Mouse (Mus musculus) naive thymus-derived CD4-positive, alpha-beta T cell, adult 2 months (primary cell): ENCODE results near the gene Slamf9.

ENCODE experiments used
- DNase-seq: peaks from one replicate; pipeline ENCODE4 v3.0.0-alpha.2; 2011; ENCODE audit warnings: low read depth

Gene Slamf9

DNA sequence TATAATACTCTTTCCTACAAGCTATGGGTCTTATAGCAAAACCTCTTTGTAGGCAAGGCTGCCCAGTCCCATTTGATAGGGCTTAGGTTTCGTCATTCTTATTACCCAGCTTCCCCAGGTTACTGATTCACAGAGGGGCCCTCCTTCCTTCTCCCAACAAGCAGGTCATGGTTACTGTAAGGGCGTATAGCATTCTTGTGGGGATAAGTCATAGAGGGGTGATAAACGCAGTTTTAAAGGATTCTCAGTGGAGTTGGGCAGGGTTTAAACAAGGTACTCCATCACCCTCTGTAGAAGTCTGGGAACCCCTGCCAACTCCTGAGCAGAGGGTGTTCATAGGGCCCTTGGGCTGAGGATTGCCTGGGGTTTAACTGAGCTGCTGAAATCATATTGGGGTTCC lies 12.6 kb upstream of the Slamf9 start:
- DNase-seq: no peak

DNA sequence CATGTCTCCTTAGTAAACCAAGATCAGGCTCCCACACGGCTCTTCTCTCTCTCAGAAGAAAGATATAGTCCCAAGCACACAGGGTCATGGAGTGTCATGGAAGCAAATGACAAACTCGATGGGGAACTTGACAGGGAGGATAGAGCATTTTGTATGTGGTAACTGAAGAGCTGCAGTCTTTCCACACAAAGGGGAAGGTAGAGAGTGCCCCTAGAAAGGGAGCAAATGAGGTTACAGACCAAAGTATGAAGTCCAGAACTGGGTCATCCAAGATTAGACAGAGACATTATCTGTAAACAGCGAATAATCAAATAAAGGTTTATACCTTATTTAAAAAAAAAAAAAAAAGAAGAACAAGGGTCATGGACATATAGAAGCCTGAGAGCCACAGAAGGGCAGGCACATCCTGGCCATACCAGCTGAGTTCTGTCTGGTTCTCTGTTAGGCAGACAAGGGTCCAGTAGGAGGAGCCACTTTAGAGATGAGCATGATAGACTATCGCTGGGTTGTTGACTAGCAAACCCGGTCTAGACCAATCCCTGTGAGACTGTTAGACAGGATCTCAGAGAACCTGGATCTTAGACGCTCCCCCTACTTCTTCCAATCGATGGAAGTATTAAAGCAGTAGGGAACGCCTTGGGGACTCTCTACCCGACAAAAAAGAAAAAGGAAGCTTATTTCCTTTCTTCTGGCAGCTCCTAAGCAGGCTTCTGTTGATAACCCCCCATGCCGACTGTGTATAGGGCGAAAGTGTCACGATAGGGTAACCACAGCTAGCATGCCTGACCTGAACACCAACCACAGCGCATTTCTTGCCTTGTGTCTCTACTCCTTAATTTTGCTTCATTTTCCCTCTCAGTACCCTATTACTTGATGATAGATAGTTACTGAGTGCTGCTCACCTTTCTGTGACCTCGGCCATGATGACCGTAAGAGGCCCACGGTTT lies 11.5 kb upstream of the Slamf9 start:
- DNase-seq: no peak

DNA sequence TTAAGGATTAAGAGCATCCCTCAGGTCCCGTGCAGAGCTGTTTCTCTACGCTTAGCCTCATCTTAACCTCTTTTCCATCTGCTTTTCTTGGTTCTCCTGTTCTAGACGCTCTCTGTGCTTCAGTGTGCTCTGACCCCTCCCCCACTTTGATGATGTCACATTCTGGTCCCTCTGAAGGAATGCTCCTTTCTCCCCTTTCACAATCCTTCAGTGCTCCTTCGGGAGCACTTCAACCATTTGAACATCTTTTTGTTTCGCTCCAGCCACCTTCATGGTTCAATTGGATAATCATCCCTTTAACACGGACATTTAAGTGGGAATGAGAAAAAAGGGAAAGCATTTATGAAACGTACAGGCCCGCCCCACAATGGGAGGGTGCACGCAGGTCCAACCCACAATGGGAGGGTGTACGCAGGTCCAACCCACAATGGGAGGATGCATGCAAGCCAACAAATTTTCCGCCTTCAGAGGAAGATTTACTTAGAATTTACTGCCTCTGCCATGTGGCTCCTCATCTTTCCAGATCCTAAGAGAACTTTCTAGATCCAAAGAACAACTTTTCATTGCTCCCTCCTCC lies 6.8 kb upstream of the Slamf9 start:
- no peak for DNase-seq

DNA sequence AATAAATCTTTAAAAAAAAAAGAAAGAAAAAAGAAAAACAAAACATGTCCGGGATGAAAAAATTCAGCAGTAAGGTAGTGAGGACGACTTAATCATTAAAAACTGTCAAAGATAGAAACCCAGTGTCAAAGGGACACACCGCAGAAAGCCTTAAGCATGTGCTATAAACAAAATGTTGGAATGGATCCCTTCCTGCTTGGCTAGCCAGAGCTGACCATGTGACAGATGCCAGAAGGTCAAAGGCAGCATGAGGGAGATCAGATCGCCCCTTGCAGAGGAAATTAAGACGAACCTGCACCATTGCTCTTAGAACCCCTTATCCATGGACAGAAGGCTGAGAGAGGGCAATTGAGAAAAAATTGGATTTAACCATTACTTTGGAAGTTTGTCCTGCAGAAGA lies 5.8 kb upstream of the Slamf9 start:
- no peak for DNase-seq

DNA sequence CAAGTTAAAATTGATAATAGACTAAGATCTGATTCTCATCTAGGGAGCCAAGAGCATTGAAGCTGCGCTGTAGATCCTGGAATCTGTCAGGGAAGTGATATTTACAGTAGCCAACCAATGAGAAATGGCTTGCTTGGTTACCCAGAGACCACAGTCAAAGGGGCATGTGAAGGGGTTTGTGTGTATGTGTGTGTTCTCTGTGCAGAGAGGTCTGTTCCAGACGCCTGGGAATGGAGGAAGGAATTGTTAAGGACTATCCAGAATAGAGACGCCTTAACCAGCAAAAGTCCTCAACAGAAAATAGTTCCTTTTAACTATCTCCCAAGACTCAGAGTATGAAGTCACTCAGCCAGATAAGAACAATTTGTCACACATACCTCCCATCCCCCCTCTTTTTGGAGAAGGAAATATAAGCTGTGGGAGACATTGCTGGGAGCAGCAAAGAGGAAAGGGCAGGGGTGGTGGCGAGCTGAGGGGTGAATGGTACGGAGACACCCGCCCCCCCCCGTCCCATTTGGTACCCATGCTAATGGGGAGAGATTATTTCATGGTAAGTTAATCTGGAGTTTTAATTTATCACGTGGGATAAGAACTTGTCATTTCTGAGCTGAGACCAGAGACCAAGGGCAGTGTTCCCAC lies 5.2 kb upstream of the Slamf9 start:
- DNase-seq: no peak

DNA sequence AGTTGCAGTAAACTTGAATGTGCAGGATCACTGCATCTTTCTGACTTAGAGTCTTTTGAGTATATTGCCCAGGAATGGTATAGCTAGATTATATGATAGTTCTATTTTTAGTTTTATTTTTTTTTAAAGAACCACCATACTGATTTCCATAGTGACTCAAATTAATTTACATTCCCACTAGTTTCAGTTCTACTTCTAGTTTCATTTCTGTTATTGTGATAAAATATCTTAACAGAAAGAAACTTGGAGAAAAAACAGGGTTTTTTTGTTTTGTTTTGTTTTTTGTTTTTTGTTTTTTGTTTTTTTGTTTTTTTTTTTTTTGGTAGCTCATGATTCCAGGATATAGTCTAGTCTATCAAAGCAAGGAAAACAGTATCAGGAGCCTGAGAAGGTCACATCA lies 2.2 kb upstream of the Slamf9 start:
- DNase-seq: no peak

DNA sequence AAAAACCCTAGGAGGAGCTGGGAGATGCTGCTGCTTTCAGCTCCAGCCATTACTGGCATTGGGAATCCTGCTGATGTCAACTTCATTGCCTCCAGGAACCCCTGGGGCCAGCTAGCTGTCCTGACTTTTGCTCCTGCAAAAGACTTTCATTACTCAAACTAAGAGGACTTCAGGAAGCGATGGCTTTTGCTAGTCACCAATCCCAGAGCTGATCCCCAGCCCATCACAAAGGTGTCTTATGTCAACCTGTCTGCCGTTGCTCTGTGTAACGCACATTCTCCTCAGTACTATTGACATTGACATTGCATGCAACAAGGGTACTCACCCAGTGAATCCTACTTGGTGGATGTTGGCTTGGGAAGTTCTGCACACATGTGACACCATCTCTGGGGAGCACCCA lies 962 bp upstream of the Slamf9 start:
- DNase-seq: no peak

DNA sequence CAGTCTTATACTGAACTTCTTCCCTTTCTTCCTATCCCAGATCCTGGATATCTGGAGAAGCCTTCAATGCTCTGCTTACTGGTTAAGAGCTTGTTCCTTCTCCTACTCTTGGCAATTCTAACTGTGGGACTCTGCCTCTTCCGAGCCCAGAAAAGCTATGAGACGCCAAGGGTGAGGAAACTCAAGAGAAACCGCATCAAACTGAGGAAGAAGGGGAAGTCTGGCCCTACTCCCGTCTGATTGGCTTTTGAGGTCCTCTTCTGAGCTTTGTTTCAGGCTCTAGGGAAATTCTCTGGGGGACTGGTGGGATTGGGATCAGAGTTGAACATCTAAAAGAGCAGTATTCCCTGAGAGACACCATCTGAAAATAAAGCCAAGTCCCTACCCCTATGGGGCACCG lies 2.9 kb downstream of the Slamf9 start:
- no peak for DNase-seq

DNA sequence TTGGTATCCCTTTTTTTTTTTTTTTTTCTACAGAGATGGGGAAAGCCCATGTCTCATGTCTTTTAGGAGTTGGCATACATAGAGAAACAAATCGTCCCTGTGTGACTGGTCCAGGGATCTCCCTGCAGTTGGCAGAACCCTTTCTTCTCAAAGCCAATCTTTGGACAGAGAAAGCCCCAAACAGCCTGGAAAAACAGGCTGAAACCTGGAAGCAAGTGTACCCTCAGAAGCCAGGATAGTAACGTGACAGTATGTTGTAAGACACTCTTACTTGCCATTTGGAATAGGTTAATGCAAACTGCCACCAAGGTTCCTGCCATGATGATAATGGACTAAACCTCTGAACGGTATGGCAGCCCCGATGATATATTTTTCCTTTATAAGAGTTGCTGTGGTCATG lies 5.2 kb downstream of the Slamf9 start:
- DNase-seq: no peak

DNA sequence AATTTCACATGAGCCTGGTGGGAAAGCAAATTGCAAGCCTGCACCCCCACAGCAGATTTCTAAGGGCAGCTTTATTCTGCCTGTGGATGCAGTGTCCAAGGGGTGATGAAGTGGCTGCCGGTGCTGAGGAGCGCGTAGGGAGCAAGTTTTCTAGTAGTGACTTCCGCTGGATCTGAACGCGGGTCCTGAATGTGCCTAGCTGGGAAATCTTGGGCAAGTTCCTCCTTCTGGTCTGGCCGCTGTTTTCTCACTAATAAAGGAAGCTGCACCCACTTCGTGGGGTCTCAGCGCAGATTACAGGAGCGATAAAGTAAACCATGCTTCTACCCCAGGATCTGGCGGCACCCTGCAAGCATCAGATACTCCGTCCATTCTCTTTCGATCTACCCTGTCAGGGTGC lies 6.0 kb downstream of the Slamf9 start:
- DNase-seq: no peak

DNA sequence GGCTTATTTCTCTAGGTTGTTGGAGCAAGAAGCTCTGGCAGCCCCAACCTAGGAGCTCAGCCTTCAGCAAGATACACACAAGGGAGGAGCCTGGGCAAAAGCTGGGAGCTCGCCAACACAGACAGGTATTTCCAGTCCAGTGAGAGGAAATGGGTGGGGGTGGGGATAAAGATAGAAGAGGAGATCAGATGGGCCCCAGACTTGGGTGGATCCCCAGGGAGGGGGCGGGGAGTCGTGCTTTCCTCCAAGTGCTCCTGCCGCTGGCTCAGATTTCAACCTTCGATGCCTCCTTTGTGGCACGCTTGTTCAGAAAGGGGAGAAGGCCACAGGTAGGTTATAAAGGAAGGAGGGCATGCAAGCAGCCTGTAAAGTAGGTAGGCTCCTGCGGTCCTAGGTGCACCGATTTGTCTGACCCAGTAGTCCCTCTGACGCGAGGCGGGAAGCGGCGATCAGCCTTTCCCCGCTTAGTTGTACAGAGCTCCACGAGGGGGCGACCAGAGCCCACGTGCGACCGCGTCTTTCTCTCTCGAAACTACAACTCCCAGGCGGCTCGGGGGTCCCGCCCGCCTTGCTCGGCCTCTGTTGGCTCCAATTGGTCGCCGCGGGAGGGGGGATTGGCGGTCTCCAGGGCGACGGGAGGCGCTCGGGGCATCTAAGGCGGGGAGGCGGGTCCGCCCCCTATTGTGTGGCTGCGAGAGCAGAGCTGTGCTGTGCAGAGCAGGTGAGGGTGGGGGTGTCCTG lies 6.6 kb downstream of the Slamf9 start, which contains the start of gene Igsf9:
Igsf9 (plus strand) TSS at position 249 of the 741 bp plus-strand sequence.
- peak; percentile 80 for DNase-seq

DNA sequence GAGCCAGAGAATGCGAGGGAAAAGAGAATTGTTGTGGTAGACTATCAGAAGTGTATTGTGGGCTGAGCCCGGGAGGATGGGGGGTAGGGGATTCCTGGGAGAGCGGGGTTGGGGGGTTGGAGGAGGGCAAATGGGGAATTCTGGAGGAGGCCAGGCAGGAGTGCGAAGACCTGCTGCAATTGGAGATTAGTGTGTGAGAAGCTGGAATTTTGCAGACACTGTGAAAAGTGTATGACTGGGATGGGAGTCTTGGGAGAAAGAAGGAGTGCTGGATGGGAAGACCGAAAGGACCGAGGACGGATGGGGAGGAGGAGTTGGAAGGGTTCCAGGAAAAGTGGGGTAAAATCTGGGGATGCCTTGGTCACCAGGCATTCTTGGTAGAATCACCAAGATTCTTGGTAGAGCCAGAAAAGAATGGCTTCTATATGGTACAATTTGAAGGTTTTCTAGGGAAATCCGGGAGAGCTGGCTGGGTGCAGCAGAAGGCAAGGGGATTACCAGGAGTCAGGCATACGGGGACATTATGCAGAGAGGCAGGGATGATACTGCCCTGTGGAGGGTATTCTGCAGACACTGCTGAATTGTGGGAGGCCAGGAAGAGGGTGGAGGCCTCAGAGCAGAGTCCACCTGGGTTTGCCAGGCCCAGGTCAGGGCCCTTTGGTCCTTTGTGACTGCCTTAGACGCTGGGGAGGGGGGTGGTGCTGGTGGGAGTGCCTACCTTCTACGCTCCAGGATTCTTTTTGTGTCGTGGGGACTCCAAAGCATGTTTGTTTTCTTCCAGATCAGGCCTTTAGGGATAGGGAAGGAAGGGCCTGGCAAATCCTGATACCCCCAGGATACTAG lies 7.6 kb downstream of the Slamf9 start:
- DNase-seq: no peak

DNA sequence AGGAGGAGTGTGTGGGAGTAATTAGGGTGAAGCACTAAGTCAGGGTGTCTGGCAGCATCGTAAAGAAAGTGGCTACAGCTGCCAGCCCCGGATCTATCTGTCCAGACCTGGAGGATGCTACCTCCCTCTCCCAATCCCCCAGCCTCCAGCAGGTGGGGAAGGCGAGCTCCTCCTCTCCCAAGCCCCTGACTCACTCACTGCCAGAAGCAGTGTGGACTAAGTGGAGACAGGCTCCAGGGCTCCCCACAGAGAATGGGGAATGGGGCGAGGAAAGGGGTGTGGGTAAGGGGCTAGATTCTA lies 8.2 kb downstream of the Slamf9 start:
- DNase-seq: no peak

DNA sequence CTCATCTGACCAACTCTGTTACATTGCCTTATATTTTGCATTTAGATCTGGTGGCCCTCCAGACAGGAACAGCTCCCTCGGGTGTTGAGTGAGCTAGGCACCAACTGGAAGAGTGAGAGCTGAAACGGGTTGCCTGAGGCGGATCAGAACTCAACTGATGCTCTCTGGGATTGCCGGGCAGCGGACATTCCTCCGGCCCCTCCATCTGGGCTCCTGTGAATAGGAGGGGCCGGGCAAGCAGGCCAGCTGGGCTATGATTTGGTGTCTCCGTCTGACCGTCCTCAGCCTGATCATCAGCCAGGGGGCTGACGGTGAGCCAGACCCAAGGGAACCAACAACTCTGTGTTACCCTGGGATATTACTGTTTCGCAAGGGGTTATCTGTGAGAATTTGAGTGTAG lies 9.1 kb downstream of the Slamf9 start:
- no peak for DNase-seq

DNA sequence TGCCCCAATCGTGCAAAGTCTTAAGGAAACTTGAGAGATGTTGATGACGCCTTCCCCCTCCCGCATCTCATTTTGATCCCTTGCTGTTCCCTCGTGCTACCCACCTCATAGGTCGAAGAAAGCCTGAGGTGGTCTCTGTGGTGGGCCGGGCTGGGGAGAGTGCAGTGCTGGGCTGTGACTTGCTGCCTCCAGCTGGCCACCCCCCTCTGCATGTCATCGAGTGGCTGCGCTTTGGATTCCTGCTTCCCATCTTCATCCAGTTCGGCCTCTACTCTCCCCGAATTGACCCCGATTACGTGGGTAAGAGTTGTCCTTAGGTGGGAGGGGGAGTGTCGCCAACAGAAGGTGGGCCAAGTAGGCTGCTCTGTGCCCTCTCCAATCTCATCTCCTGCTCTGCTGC lies 9.5 kb downstream of the Slamf9 start:
- DNase-seq: no peak

DNA sequence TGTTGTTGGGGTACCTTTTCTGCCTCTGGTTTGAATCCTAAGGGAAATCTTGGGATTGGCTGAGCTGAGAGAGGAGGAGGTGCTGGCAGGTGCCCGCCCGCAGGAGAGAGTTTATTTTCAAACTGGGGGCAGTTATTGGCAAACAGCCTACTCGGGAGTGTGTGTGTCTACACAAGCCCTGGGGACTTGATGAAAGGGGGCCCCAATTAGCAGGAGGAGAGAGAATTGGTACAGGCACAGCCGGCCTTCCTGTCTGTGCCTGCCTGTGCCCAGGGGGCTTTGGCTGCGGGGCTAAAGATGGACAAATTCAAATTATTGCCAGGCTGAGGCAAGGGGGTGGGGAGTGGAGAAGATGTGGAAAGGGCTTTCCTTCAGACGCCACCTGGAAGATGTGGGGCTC lies 10.7 kb downstream of the Slamf9 start:
- no peak for DNase-seq

DNA sequence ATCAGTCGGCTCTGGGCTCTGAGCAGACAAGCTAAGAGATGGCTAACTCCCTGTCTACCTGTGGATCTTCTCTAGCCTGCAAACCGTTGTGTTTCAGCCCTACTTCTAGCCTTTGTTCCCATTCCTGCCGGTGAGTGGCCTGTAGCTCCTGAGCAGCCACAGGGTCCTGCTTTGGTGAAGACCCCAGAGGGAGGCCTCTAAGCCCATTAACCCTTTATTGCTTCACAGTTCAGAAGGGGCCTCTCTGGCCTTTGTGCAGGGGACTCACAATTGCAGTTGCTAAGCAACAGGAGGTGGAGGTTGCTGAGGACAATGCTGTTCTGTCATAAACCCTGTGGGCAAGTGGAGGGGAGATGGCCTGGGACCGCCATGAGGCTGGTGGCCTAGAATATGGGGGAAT lies 11.1 kb downstream of the Slamf9 start:
- DNase-seq: no peak

DNA sequence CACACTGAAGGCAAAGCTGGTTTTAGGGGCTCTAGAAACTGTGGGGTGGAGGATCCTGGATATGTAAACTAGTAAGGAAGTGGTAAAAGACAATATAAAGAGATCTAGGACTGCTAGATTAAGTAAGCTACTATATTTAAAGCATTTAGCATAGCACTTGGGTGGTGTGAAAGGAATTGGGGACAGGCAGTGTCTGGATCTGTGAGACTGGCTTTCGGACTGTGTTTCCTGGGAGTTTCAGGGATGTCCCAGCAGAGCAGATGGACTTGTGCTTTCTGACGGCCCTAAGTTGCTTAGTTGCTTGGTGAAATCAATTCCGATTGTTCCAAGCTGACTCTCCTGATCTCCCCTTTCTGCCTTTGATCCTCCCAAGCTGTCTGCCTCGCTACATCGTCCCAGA lies 11.5 kb downstream of the Slamf9 start:
- no peak for DNase-seq

DNA sequence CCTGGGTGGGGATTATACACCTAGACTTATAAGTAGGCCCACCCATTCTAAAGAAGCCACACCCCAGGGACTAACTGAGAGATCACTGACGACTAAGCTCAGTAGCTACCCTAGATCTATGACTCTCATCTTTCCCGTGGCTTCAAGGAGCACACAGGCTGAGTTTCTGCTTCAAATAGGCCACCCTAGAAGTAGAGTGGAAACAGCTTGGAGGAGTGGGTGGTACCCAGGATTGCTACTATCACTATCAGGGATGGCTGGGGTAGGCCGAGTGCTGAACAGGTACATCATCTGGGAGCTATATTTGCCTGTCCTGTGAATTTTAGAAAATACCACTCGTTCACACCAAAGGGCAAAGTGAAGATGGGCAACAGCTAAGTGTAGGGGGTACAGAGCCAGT lies 12.7 kb downstream of the Slamf9 start:
- no peak for DNase-seq

DNA sequence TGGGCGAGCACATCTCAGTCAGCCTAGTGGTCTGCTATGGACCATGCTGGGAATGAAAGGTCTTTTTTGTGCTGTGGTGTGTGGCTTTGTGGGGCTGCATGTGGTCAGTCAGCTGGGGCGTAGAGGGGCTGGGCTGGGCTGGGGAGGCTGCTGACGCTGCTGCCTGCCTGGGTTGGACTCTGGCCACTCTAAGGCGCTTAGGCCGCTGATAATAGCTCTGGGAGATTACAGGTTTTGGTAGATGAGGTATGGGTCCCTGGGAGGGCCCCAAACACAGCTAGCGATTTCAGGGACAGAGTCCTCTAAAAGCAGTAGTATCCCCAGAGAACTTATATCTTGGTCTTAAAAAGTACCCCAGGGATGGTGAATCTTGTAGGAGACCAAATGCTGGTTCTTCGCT lies 13.7 kb downstream of the Slamf9 start:
- DNase-seq: no peak

DNA sequence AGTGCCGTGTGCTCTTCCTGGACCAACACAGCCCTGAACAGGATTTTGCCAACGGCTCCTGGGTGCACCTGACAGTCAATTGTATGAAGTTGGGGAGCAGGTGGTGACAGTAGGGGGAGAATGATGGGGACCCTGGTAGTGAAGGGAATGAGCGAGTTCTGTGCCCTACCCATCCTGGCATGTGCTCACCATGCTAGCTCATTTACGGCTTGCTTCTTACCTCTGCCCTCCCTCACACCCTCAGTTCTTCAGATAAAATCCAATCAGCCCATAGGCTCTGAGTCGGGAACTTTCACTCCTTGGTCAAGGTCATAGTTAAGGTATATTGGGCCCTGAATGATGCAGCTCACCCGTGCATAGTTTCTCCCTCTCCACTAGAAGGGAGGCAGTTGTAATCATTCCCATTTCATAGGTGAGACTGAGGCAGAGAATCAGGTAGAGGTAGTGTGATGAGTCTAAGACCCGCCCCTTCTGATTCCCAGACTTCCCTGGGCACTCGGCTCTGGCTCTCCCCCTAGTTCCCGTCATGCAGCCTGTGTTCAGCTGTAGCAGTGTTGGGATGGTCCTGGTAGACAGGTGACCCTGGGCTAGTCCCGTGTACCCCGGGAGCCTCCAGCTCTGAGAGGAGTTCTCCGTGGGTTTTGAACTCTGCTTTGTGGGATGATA lies 14.6 kb downstream of the Slamf9 start:
- no peak for DNase-seq
